Mouse (Mus musculus): ENCODE measurements around the gene Hoxc5.

- TF ChIP-seq CTCF (IDR thresholded peaks at IDR 0.05; ENCODE audit: borderline replicate concordance, insufficient read depth, low read length) (no peak), POLR2A (IDR thresholded peaks at IDR 0.05; ENCODE audit: low read depth, low read length) (no peak)
Measured at GRCm38 (mm10) chr15:103039609-103040008, 72.4 kb downstream of the Hoxc5 start.
